Mouse (Mus musculus) cortical plate, adult 2 months (tissue): ENCODE data around the gene Rhbdd1. TPM values are rescaled to one million over a fixed set of nuclear protein-coding genes. Genes with fewer than 3 reads are reported as not detected.

Experiments used
- H3K27ac ChIP-seq: fragments of 200-500 bp; 2 replicates; pipeline ENCODE4 v1.5.1; 2012; ENCODE audit warnings: low read length, control low read depth, inconsistent platforms; ENCODE audit not compliant: insufficient read depth
- H3K4me1 ChIP-seq: fragments of 200-500 bp; 2 replicates; pipeline ENCODE4 v1.6.1; 2011; ENCODE audit warnings: low read length; ENCODE audit not compliant: control insufficient read depth, insufficient read depth
- H3K4me3 ChIP-seq: fragments of 200-500 bp; 2 replicates; pipeline ENCODE4 v1.5.1; 2011; ENCODE audit warnings: mild to moderate bottlenecking, low read length, control low read depth; ENCODE audit not compliant: insufficient read depth
- CTCF ChIP-seq: fragments of 200-500 bp; IDR thresholded peaks from 2 replicates; pipeline ENCODE4 v1.5.1; 2011; ENCODE audit warnings: mild to moderate bottlenecking, control low read depth, low read length; ENCODE audit not compliant: insufficient read depth; ENCODE audit errors: extremely low read depth
- POLR2A ChIP-seq: fragments of 200-500 bp; IDR thresholded peaks from 2 replicates; pipeline ENCODE4 v1.6.1; 2011; ENCODE audit warnings: mild to moderate bottlenecking, low read length, control low read depth; ENCODE audit not compliant: insufficient read depth; ENCODE audit errors: extremely low read depth
- polyA plus RNA-seq: library from polyadenylated mRNA; depleted of rRNA; stranded (reverse); fragments of >200 nt; gene quantifications from 2 replicates; pipeline ENCODE4 v1.2.3, GENCODE M21; 2012

The Rhbdd1 gene
- polyA plus RNA-seq, 1 experiment, result 7.3 TPM

DNA sequence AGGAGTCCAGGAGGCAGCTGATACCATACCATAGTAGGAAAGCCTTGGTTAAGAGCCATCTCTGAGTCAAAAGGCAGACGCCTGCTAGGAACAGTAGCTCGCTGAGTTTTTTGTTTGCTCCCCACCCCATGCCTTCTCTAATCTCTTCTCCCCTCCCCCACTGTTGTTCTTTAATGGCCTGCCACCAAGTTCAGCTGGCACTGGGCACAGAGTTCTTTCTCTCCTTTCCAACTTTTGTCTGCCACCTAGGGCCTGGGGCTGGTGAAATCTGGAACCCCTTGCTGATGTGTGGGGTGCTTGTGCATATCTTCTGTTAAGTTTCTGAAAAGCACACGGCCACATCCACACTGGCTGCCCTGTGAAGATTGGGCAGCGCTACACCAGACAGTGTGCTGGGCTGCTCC, 69.6 kb downstream of the Rhbdd1 start:
- Histone ChIP-seq H3K4me1 (no peaks in the 10 kb centered on the region), H3K27ac (no peak overlapping the region), H3K4me3 (no peak overlapping the region)
- no peak for TF ChIP-seq CTCF
- TF ChIP-seq POLR2A, result no peak

GRCm38 (mm10) chr1:82386814-82387771, 70.8 kb downstream of the Rhbdd1 start:
- Histone ChIP-seq H3K4me1 (no peaks in the 10 kb centered on the region), H3K4me3 (no peak overlapping the region), H3K27ac (no peak overlapping the region)
- TF ChIP-seq POLR2A, result no peak

- H3K27ac ChIP-seq, result no peak overlapping the region
- no peak overlapping the region for H3K4me3 ChIP-seq
- TF ChIP-seq CTCF (no peak), POLR2A (no peak)
- no peaks in the 10 kb centered on the region for H3K4me1 ChIP-seq
These were observed 73.1 kb downstream of the Rhbdd1 start for GRCm38 (mm10) chr1:82389371-82389770.

DNA sequence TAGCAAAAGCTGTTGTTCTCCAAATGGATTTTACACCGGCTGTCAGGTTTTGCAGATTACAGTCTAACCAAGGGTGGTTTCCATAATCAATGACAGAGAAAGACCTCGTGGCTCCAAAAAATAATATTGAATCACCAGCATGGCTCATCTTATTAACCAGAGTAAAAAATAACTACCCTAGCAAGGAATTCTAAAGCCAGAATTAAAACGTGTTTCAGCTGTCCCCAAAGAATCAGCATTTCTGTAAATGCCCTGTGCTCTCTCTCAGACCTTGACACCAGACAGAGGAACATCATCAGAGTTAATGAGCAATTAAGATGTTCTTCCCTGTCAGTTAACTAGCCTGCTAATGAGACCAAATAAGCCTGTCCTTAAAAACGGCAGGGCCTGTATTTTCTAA, 79.1 kb downstream of the Rhbdd1 start:
- TF ChIP-seq POLR2A, result no peak
- TF ChIP-seq CTCF, result no peak
- H3K4me1 ChIP-seq, result no peaks in the 10 kb centered on the region
- no peak overlapping the region for H3K4me3 ChIP-seq
- H3K27ac ChIP-seq, result no peak overlapping the region

DNA sequence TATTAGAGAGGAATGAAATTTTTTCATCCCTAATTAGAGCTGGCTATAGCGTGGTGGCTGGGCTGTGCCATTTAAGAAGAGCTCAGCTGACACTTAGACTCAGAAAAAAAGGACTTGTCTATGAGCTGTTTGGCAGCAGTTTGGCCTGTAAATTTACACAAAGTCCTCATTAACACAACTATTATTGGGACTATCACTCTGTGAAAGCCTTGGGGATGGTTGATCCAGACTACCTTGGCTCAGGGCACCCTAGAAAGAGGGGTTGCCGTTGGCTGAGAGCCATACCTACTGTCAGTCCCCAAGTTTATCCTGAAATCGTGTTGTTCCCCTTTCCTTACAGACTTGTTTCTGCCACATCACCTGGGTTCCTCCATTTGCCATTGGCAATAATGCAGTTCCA, 91.5 kb downstream of the Rhbdd1 start:
- Histone ChIP-seq H3K27ac (no peak overlapping the region), H3K4me3 (no peak overlapping the region), H3K4me1 (no peaks in the 10 kb centered on the region)
- no peak for TF ChIP-seq CTCF

DNA sequence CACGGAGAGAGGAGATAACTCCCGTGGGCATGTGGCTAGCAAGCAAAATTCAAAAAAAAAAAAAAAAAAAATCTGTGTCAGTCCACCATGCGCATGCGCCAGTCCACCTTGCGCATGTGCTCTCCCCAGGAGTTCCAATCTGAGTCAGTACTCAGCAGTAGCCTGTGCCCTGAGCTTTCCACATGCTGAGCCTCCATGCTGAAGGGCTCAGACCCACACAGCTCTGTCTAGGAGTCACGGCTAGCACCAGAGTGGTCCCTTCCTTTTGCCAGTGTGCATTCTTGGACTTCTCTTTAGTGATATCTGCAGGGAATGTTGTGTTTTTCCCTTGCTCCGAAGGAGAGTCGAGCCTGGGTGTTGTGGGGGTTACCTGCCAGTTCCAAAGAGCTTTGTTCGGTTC, 93.0 kb downstream of the Rhbdd1 start:
- TF ChIP-seq POLR2A (no peak), CTCF (no peak)
- Histone ChIP-seq H3K4me3 (no peak overlapping the region), H3K27ac (no peak overlapping the region), H3K4me1 (no peaks in the 10 kb centered on the region)

- H3K4me3 ChIP-seq, result no peak overlapping the region
- TF ChIP-seq POLR2A (no peak), CTCF (no peak)
- no peak overlapping the region for H3K27ac ChIP-seq
- H3K4me1 ChIP-seq, result no peaks in the 10 kb centered on the region
These were observed 94.3 kb downstream of the Rhbdd1 start for GRCm38 (mm10) chr1:82410548-82410947.

- Histone ChIP-seq H3K27ac (no peak overlapping the region), H3K4me3 (no peak overlapping the region), H3K4me1 (no peaks in the 10 kb centered on the region)
- TF ChIP-seq POLR2A (no peak), CTCF (no peak)
These were observed 95.3 kb downstream of the Rhbdd1 start for GRCm38 (mm10) chr1:82411521-82411920.

GRCm38 (mm10) chr1:82412085-82412484, 95.8 kb downstream of the Rhbdd1 start:
- H3K27ac ChIP-seq, result no peak overlapping the region
- no peak for TF ChIP-seq CTCF
- no peak for TF ChIP-seq POLR2A
- H3K4me1 ChIP-seq, result no peaks in the 10 kb centered on the region
- no peak overlapping the region for H3K4me3 ChIP-seq

DNA sequence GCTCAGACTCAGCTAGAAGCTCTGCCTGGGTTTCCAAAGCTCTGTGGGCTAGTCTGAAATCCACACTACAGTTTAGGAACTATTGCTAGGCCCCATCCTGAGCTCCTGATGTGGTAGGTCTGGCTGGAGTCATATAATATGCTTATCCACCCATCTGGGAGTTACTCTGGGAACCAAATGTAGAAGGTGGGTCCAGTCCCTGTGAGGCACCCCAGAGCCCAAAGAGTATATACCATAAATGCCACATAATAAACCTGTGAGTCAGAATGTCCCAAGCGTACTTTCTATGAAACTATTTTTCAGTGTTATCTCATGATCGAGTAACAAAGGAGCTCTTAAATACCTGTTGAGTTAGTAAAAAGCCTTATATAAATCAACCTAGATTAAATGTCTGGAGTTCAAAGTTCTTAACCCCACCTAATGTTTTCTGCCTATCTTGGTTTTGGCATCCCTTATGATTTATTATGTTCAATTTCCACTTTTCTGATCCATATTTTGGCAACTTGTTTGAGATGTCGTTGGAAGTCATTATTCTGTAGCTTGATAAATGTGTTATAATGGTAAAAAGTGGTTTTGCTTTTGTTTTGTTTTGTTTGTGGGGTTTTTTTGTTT, 98.3 kb downstream of the Rhbdd1 start:
- no peaks in the 10 kb centered on the region for H3K4me1 ChIP-seq
- TF ChIP-seq POLR2A, result no peak
- no peak for TF ChIP-seq CTCF
- H3K4me3 ChIP-seq, result no peak overlapping the region
- no peak overlapping the region for H3K27ac ChIP-seq
